Mouse (Mus musculus): Measurements from ENCODE around the gene Rapgefl1. TPM values are rescaled to one million over a fixed set of nuclear protein-coding genes. Genes with fewer than 3 reads are reported as not detected.

The Rapgefl1 gene
- total and polyA plus RNA-seq, 2 experiments from 2014 or later = 0.55 to 0.80 TPM

DNA sequence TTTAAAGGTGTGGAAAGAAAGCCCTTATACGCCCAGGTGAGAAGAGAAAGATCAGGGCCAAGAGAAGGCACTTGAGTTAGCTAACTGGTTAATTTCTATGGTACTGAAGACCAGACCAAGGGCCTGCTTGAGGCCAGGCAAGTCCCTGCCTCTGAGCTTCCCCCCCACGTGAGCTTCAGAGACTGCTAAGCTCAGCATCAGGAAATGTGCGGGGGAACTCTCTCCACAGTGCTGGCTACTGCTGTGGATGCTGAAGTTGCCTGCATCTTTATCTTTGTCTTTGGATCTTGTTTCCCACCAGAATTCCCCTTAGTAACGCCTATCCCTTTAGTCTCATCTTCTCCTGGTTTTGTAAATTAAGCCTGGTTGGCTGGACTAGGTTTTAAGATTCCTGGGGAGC, 34.8 kb downstream of the Rapgefl1 start:
- 54% methylated on average over 4 of the region's 4 CpGs for WGBS
- no peak overlapping the region for H3K4me2 ChIP-seq (ENCODE audit: low read depth, low read length)
- no peak overlapping the region for H3K9ac ChIP-seq (replicated peaks; ENCODE audit: low read depth, low read length)

GRCm38 (mm10) chr11:98872040-98872439, 35.5 kb downstream of the Rapgefl1 start:
- peak overlapping the region; percentile 75 for H3K27ac ChIP-seq (ENCODE audit: low read depth)

More for the DNA sequence above, 34.8 kb downstream of the Rapgefl1 start:
- Histone ChIP-seq H3K4me1 (ENCODE audit: control insufficient read depth, insufficient read depth) (peaks cover 17% of the 10 kb centered on the region), H3K27ac (ENCODE audit: low read depth) (peak overlapping the region; percentile 75), H3K4me3 (ENCODE audit: low read depth, low read length) (no peak overlapping the region), H3K9me3 (replicated peaks; ENCODE audit: control insufficient read depth, low read length) (no peaks in the 10 kb centered on the region), H3K36me3 (replicated peaks; ENCODE audit: control insufficient read depth, insufficient read depth, low read length) (peaks cover 31% of the 10 kb centered on the region), H3K27me3 (ENCODE audit: control insufficient read depth, insufficient read depth, low read length) (no peaks in the 10 kb centered on the region)
- no peak for TF ChIP-seq CTCF (IDR thresholded peaks at IDR 0.05; ENCODE audit: low read depth)
- no peak for TF ChIP-seq EP300 (IDR thresholded peaks at IDR 0.05; ENCODE audit: low read depth)
- ATAC-seq (ENCODE audit: insufficient read depth, low read depth) (no peak), DNase-seq (ENCODE audit: low spot score) (no peak)

DNA sequence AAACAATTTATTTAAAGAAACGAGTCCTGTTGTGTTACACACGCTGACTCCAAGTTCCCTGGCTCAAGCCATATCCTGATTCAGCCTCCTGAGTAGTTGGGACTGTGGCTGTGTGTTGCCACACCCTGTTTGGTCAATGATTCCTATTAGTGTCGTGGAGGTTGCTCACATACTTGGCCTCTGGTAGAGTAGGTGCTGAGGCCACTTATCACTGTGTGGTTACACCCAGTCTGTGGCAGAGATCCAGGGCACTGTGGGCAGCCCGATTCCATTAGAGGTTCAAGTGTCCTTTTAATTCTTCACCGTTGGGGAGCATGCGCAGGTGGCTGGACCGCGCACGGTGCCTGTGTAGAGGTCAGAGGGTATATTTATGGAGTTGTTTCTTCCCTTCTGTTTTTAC, 37.3 kb downstream of the Rapgefl1 start:
- Histone ChIP-seq H3K27me3 (ENCODE audit: control insufficient read depth, insufficient read depth, low read length) (no peaks in the 10 kb centered on the region), H3K4me2 (ENCODE audit: low read depth, low read length) (no peak overlapping the region), H3K27ac (ENCODE audit: low read depth) (peak overlapping the region; percentile 49), H3K4me1 (ENCODE audit: control insufficient read depth, insufficient read depth) (peaks cover 17% of the 10 kb centered on the region), H3K36me3 (replicated peaks; ENCODE audit: control insufficient read depth, insufficient read depth, low read length) (peaks cover 10% of the 10 kb centered on the region; the same call in 1 of the 2 replicates), H3K4me3 (ENCODE audit: low read depth, low read length) (no peak overlapping the region), H3K9me3 (replicated peaks; ENCODE audit: control insufficient read depth, low read length) (no peaks in the 10 kb centered on the region), H3K9ac (replicated peaks; ENCODE audit: low read depth, low read length) (no peak overlapping the region)
- DNase-seq (ENCODE audit: low spot score) (peak; percentile 47), ATAC-seq (ENCODE audit: insufficient read depth, low read depth) (peak; percentile 73)
- 47% methylated on average over 9 of the region's 9 CpGs for WGBS
- TF ChIP-seq CTCF (IDR thresholded peaks at IDR 0.05; ENCODE audit: low read depth) (no peak), EP300 (IDR thresholded peaks at IDR 0.05; ENCODE audit: low read depth) (no peak)

More at GRCm38 (mm10) chr11:98872040-98872439, 35.5 kb downstream of the Rapgefl1 start:
- Histone ChIP-seq H3K9ac (replicated peaks; ENCODE audit: low read depth, low read length) (no peak overlapping the region), H3K4me2 (ENCODE audit: low read depth, low read length) (no peak overlapping the region), H3K27me3 (ENCODE audit: control insufficient read depth, insufficient read depth, low read length) (no peaks in the 10 kb centered on the region), H3K4me1 (ENCODE audit: control insufficient read depth, insufficient read depth) (peaks cover 17% of the 10 kb centered on the region), H3K36me3 (replicated peaks; ENCODE audit: control insufficient read depth, insufficient read depth, low read length) (peaks cover 28% of the 10 kb centered on the region), H3K4me3 (ENCODE audit: low read depth, low read length) (no peak overlapping the region), H3K9me3 (replicated peaks; ENCODE audit: control insufficient read depth, low read length) (no peaks in the 10 kb centered on the region)
- TF ChIP-seq EP300 (IDR thresholded peaks at IDR 0.05; ENCODE audit: low read depth) (no peak), CTCF (IDR thresholded peaks at IDR 0.05; ENCODE audit: low read depth) (no peak)
- WGBS = 36% methylated on average over 4 of the region's 4 CpGs
- ATAC-seq (ENCODE audit: insufficient read depth, low read depth) (peak; percentile 67), DNase-seq (ENCODE audit: low spot score) (peak; percentile 60)

- Histone ChIP-seq H3K9me3 (replicated peaks; ENCODE audit: control insufficient read depth, low read length) (no peaks in the 10 kb centered on the region), H3K9ac (replicated peaks; ENCODE audit: low read depth, low read length) (no peak overlapping the region), H3K36me3 (replicated peaks; ENCODE audit: control insufficient read depth, insufficient read depth, low read length) (0 out of 2 replicates have a peak, but pooled peaks cover 4% of the 10 kb centered on the region), H3K4me3 (ENCODE audit: low read depth, low read length) (no peak overlapping the region), H3K27ac (ENCODE audit: low read depth) (no peak overlapping the region), H3K27me3 (ENCODE audit: control insufficient read depth, insufficient read depth, low read length) (no peaks in the 10 kb centered on the region), H3K4me2 (ENCODE audit: low read depth, low read length) (no peak overlapping the region), H3K4me1 (ENCODE audit: control insufficient read depth, insufficient read depth) (peaks cover under 1% of the 10 kb centered on the region; the same call in 1 of the 2 replicates)
- TF ChIP-seq CTCF (IDR thresholded peaks at IDR 0.05; ENCODE audit: low read depth) = no peak
- TF ChIP-seq EP300 (IDR thresholded peaks at IDR 0.05; ENCODE audit: low read depth) = no peak
- 87% methylated on average over 9 of the region's 9 CpGs for WGBS
- ATAC-seq (ENCODE audit: insufficient read depth, low read depth) (no peak), DNase-seq (ENCODE audit: low spot score) (no peak)
Observed at GRCm38 (mm10) chr11:98877001-98877400, 40.4 kb downstream of the Rapgefl1 start.

DNA sequence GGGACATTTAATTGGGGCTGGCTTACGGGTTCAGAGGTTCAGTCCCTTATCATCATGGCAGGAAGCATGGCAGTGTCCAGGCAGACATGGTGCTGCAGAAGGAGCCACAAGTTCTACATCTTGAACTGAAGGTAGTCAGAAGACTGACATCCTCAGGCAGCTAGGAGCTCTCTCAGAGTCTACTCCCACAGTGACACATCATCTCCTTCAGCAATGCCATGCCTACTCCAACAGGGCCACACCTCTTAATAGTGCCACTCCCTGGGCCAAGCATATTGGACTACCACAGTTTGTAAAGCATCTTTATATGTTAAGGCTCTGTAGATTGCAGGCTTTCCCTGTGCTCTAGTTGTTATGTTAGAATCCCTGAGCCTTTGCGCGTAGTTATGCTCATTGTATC, 51.1 kb downstream of the Rapgefl1 start:
- no peak overlapping the region for H3K4me3 ChIP-seq (ENCODE audit: low read depth, low read length)
- 90% methylated on average over 3 of the region's 3 CpGs for WGBS
- no peaks in the 10 kb centered on the region for H3K4me1 ChIP-seq (ENCODE audit: control insufficient read depth, insufficient read depth)
- DNase-seq (ENCODE audit: low spot score) (no peak), ATAC-seq (ENCODE audit: insufficient read depth, low read depth) (no peak)
- no peaks in the 10 kb centered on the region for H3K27me3 ChIP-seq (ENCODE audit: control insufficient read depth, insufficient read depth, low read length)
- no peak overlapping the region for H3K27ac ChIP-seq (ENCODE audit: low read depth)
- peaks cover 71% of the 10 kb centered on the region for H3K36me3 ChIP-seq (replicated peaks; ENCODE audit: control insufficient read depth, insufficient read depth, low read length)
- no peaks in the 10 kb centered on the region for H3K9me3 ChIP-seq (replicated peaks; ENCODE audit: control insufficient read depth, low read length)
- H3K4me2 ChIP-seq (ENCODE audit: low read depth, low read length) = no peak overlapping the region
- H3K9ac ChIP-seq (replicated peaks; ENCODE audit: low read depth, low read length) = no peak overlapping the region
- TF ChIP-seq EP300 (IDR thresholded peaks at IDR 0.05; ENCODE audit: low read depth) (no peak), CTCF (IDR thresholded peaks at IDR 0.05; ENCODE audit: low read depth) (no peak)

GRCm38 (mm10) chr11:98889077-98889476, 52.5 kb downstream of the Rapgefl1 start:
- over 99% methylated on average over 4 of the region's 4 CpGs for WGBS
- peaks cover 84% of the 10 kb centered on the region for H3K36me3 ChIP-seq (replicated peaks; ENCODE audit: control insufficient read depth, insufficient read depth, low read length)

More at GRCm38 (mm10) chr11:98889077-98889476, 52.5 kb downstream of the Rapgefl1 start:
- Histone ChIP-seq H3K9me3 (replicated peaks; ENCODE audit: control insufficient read depth, low read length) (no peaks in the 10 kb centered on the region), H3K4me3 (ENCODE audit: low read depth, low read length) (no peak overlapping the region), H3K9ac (replicated peaks; ENCODE audit: low read depth, low read length) (no peak overlapping the region), H3K27me3 (ENCODE audit: control insufficient read depth, insufficient read depth, low read length) (no peaks in the 10 kb centered on the region), H3K4me1 (ENCODE audit: control insufficient read depth, insufficient read depth) (no peaks in the 10 kb centered on the region), H3K27ac (ENCODE audit: low read depth) (no peak overlapping the region), H3K4me2 (ENCODE audit: low read depth, low read length) (no peak overlapping the region)
- ATAC-seq (ENCODE audit: insufficient read depth, low read depth) (no peak), DNase-seq (ENCODE audit: low spot score) (no peak)
- TF ChIP-seq CTCF (IDR thresholded peaks at IDR 0.05; ENCODE audit: low read depth) (no peak), EP300 (IDR thresholded peaks at IDR 0.05; ENCODE audit: low read depth) (no peak)
